Mouse (Mus musculus): ENCODE measurements at regions not wholly inside any gene's neighbourhood (a gene's known extent, or its start where the extent isn't known, plus 50 kb on each side); places are given as distances from the start of the nearest gene placed in this dataset.

GRCm38 (mm10) chr12:25358846-25359525, 262.0 kb upstream of the Id2 start:
- no peak overlapping the region for H3K9ac ChIP-seq
- H3K4me3 ChIP-seq, result no peak overlapping the region
- no peak for ATAC-seq (ENCODE audit: low FRiP score, low read depth)
- 49% methylated on average over 8 of the region's 8 CpGs for WGBS
- no peaks in the 10 kb centered on the region for H3K4me1 ChIP-seq
- H3K36me3 ChIP-seq, result no peaks in the 10 kb centered on the region
- no peak overlapping the region for H3K27ac ChIP-seq
- H3K9me3 ChIP-seq, result no peaks in the 10 kb centered on the region
- no peak overlapping the region for H3K4me2 ChIP-seq (replicated peaks)
- H3K27me3 ChIP-seq, result no peaks in the 10 kb centered on the region

- no peaks in the 10 kb centered on the region for H3K4me1 ChIP-seq
- no peaks in the 10 kb centered on the region for H3K36me3 ChIP-seq
- ATAC-seq (ENCODE audit: low FRiP score, low read depth), result no peak
- no peak overlapping the region for H3K4me2 ChIP-seq (replicated peaks)
- no peaks in the 10 kb centered on the region for H3K27me3 ChIP-seq
- H3K9me3 ChIP-seq, result no peaks in the 10 kb centered on the region
- whole genome bisulfite sequencing, result 83% methylated on average over 2 of the region's 2 CpGs
- no peak overlapping the region for H3K4me3 ChIP-seq
- no peak overlapping the region for H3K9ac ChIP-seq
- H3K27ac ChIP-seq, result no peak overlapping the region
Measured at GRCm38 (mm10) chr12:25356774-25357173, 259.8 kb upstream of the Id2 start.

GRCm38 (mm10) chr12:25355217-25355616, 258.3 kb upstream of the Id2 start:
- WGBS, result 79% methylated on average over 1 of the region's 1 CpGs
- no peak for ATAC-seq (ENCODE audit: low FRiP score, low read depth)
- H3K4me1 ChIP-seq, result no peaks in the 10 kb centered on the region
- H3K27ac ChIP-seq, result no peak overlapping the region
- no peak overlapping the region for H3K4me3 ChIP-seq
- H3K9ac ChIP-seq, result no peak overlapping the region
- H3K4me2 ChIP-seq (replicated peaks), result no peak overlapping the region
- no peaks in the 10 kb centered on the region for H3K36me3 ChIP-seq
- H3K9me3 ChIP-seq, result no peaks in the 10 kb centered on the region
- H3K27me3 ChIP-seq, result no peaks in the 10 kb centered on the region

- Histone ChIP-seq H3K27ac (no peak overlapping the region), H3K4me2 (replicated peaks) (no peak overlapping the region), H3K4me1 (no peaks in the 10 kb centered on the region), H3K27me3 (no peaks in the 10 kb centered on the region), H3K9me3 (no peaks in the 10 kb centered on the region), H3K4me3 (no peak overlapping the region), H3K36me3 (no peaks in the 10 kb centered on the region), H3K9ac (no peak overlapping the region)
- 80% methylated on average over 10 of the region's 10 CpGs for WGBS
- no peak for ATAC-seq (ENCODE audit: low FRiP score, low read depth)
Measured at GRCm38 (mm10) chr12:25353402-25353896, 256.5 kb upstream of the Id2 start.

GRCm38 (mm10) chr12:25352160-25352559, 255.2 kb upstream of the Id2 start:
- no peak overlapping the region for H3K9ac ChIP-seq
- H3K27ac ChIP-seq, result no peak overlapping the region

GRCm38 (mm10) chr12:25344354-25344753, 247.4 kb upstream of the Id2 start:
- no peak for ATAC-seq (ENCODE audit: low FRiP score, low read depth)
- 75% methylated on average over 17 of the region's 17 CpGs for WGBS
- H3K4me1 ChIP-seq, result no peaks in the 10 kb centered on the region

More at GRCm38 (mm10) chr12:25352160-25352559, 255.2 kb upstream of the Id2 start:
- ATAC-seq (ENCODE audit: low FRiP score, low read depth), result no peak
- Histone ChIP-seq H3K9me3 (no peaks in the 10 kb centered on the region), H3K4me3 (no peak overlapping the region), H3K27me3 (no peaks in the 10 kb centered on the region), H3K4me2 (replicated peaks) (no peak overlapping the region), H3K4me1 (no peaks in the 10 kb centered on the region), H3K36me3 (no peaks in the 10 kb centered on the region)

GRCm38 (mm10) chr12:25338771-25339170, 241.8 kb upstream of the Id2 start:
- Histone ChIP-seq H3K27ac (no peak overlapping the region), H3K4me1 (no peaks in the 10 kb centered on the region), H3K4me3 (no peak overlapping the region), H3K9me3 (no peaks in the 10 kb centered on the region), H3K27me3 (no peaks in the 10 kb centered on the region), H3K36me3 (no peaks in the 10 kb centered on the region), H3K4me2 (replicated peaks) (no peak overlapping the region), H3K9ac (no peak overlapping the region)
- WGBS, result 85% methylated on average over 1 of the region's 1 CpGs
- no peak for ATAC-seq (ENCODE audit: low FRiP score, low read depth)

More at GRCm38 (mm10) chr12:25344354-25344753, 247.4 kb upstream of the Id2 start:
- no peak overlapping the region for H3K9ac ChIP-seq
- H3K27me3 ChIP-seq, result 0 out of 2 replicates have a peak, but pooled peaks cover 3% of the 10 kb centered on the region
- H3K36me3 ChIP-seq, result no peaks in the 10 kb centered on the region
- H3K4me3 ChIP-seq, result no peak overlapping the region
- no peak overlapping the region for H3K27ac ChIP-seq
- H3K4me2 ChIP-seq (replicated peaks), result no peak overlapping the region
- H3K9me3 ChIP-seq, result no peaks in the 10 kb centered on the region

GRCm38 (mm10) chr12:25335930-25336329, 239.0 kb upstream of the Id2 start:
- H3K9ac ChIP-seq, result no peak overlapping the region
- H3K4me1 ChIP-seq, result no peaks in the 10 kb centered on the region
- ATAC-seq (ENCODE audit: low FRiP score, low read depth), result no peak
- H3K9me3 ChIP-seq, result no peaks in the 10 kb centered on the region
- no peak overlapping the region for H3K4me2 ChIP-seq (replicated peaks)
- H3K27ac ChIP-seq, result no peak overlapping the region
- WGBS, result 31% methylated on average over 2 of the region's 2 CpGs
- no peaks in the 10 kb centered on the region for H3K27me3 ChIP-seq
- no peak overlapping the region for H3K4me3 ChIP-seq
- H3K36me3 ChIP-seq, result no peaks in the 10 kb centered on the region

GRCm38 (mm10) chr12:25335069-25335468, 238.1 kb upstream of the Id2 start:
- Histone ChIP-seq H3K27me3 (no peaks in the 10 kb centered on the region), H3K4me3 (no peak overlapping the region), H3K36me3 (no peaks in the 10 kb centered on the region), H3K4me1 (no peaks in the 10 kb centered on the region), H3K9ac (no peak overlapping the region), H3K4me2 (replicated peaks) (no peak overlapping the region), H3K27ac (no peak overlapping the region), H3K9me3 (no peaks in the 10 kb centered on the region)
- no peak for ATAC-seq (ENCODE audit: low FRiP score, low read depth)
- 79% methylated on average over 5 of the region's 5 CpGs for WGBS

GRCm38 (mm10) chr12:25332384-25333035, 235.6 kb upstream of the Id2 start:
- Histone ChIP-seq H3K4me2 (replicated peaks) (no peak overlapping the region), H3K9ac (no peak overlapping the region), H3K27me3 (no peaks in the 10 kb centered on the region), H3K9me3 (no peaks in the 10 kb centered on the region), H3K27ac (no peak overlapping the region), H3K4me3 (no peak overlapping the region), H3K36me3 (no peaks in the 10 kb centered on the region), H3K4me1 (no peaks in the 10 kb centered on the region)
- WGBS, result 78% methylated on average over 11 of the region's 11 CpGs
- no peak for ATAC-seq (ENCODE audit: low FRiP score, low read depth)

- no peaks in the 10 kb centered on the region for H3K9me3 ChIP-seq
- WGBS, result 83% methylated on average over 5 of the region's 5 CpGs
- H3K36me3 ChIP-seq, result no peaks in the 10 kb centered on the region
- no peaks in the 10 kb centered on the region for H3K27me3 ChIP-seq
- H3K4me2 ChIP-seq (replicated peaks), result no peak overlapping the region
- H3K9ac ChIP-seq, result no peak overlapping the region
- no peak overlapping the region for H3K27ac ChIP-seq
- ATAC-seq (ENCODE audit: low FRiP score, low read depth), result no peak
- H3K4me1 ChIP-seq, result no peaks in the 10 kb centered on the region
- H3K4me3 ChIP-seq, result no peak overlapping the region
Measured at GRCm38 (mm10) chr12:25330004-25330708, 233.2 kb upstream of the Id2 start.

GRCm38 (mm10) chr12:25325901-25326300, 229.0 kb upstream of the Id2 start:
- Histone ChIP-seq H3K9ac (no peak overlapping the region), H3K36me3 (no peaks in the 10 kb centered on the region), H3K4me2 (replicated peaks) (no peak overlapping the region), H3K4me3 (no peak overlapping the region), H3K9me3 (no peaks in the 10 kb centered on the region), H3K27ac (no peak overlapping the region), H3K4me1 (no peaks in the 10 kb centered on the region), H3K27me3 (no peaks in the 10 kb centered on the region)
- no peak for ATAC-seq (ENCODE audit: low FRiP score, low read depth)
- WGBS, result 81% methylated on average over 3 of the region's 3 CpGs
